In the genomic region with DNA sequence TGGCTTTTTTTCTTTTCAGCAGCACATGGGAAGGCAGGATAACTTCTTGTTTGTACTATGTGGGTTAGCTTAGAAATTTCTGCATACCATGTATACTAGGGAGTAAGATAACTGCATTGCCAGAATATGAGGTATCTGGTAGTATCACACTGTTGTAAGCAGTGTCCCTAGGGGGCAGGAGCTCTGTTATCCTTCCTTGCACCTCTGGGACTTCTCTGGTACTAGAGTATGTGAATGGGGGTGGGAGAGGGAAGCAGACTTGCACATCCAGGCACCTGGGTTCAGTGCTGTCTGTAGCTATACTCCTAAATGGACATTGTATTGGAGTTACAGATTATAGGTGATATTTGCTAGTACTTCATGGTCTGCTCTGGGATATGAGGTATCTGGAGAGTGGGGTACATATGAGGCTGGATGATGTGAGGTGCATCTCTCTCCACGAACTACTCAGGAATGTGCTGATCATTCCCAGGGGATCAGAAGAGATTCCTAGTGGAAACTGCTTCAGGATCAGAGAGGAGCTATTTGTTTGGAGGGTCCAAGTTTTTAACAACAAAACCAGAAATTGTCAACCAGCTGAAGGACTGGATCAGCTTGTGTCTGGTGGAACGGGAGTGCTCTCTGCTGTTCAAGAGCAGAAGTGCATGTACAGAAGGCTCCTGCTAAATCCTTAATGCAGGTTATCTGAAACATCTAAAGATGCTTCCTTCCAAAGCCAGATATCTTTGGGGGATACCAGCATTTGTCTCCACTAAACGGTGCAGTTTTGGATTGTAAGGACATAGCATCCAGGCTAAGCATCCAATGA, we compare ENCODE assay signal across 8 mouse cellular contexts.
DNase-seq lines count a peak whose midpoint lies in the region; ATAC-seq lines count a peak whose summit lies in the region.

No protein-coding gene starts in this region.

- 0 out of 2 replicates have a peak overlapping the region, but pooled peaks have one; percentile 16 for H3K27ac ChIP-seq in forebrain, embryonic 15.5 days (replicated peaks)
- H3K27ac ChIP-seq in neural tube, embryonic 12.5 days, result no peak overlapping the region

- H3K4me2 ChIP-seq in forebrain, embryonic 15.5 days (replicated peaks), result no peak overlapping the region
- H3K4me2 ChIP-seq in neural tube, embryonic 12.5 days (replicated peaks), result no peak overlapping the region

- no peak overlapping the region for H3K9ac ChIP-seq in forebrain, embryonic 15.5 days (replicated peaks)
- no peak overlapping the region for H3K9ac ChIP-seq in neural tube, embryonic 12.5 days

- no peaks in the 10 kb centered on the region for H3K9me3 ChIP-seq in forebrain, embryonic 15.5 days
- H3K9me3 ChIP-seq in neural tube, embryonic 12.5 days, result no peaks in the 10 kb centered on the region

- WGBS in forebrain, embryonic 15.5 days, result 22% methylated on average over 3 of the region's 3 CpGs
- WGBS in neural tube, embryonic 12.5 days, result 31% methylated on average over 3 of the region's 3 CpGs

- 0 out of 2 replicates have a peak, but pooled peaks cover 4% of the 10 kb centered on the region for H3K4me1 ChIP-seq in forebrain, embryonic 15.5 days
- no peaks in the 10 kb centered on the region for H3K4me1 ChIP-seq in neural tube, embryonic 12.5 days

- peak; percentile 28 for DNase-seq in 416B (ENCODE audit: low read depth)
- peak; percentile 12 for DNase-seq in R1 (ENCODE audit: low read depth, low spot score)
- DNase-seq in left cerebral cortex, adult 11 months (ENCODE audit: low spot score), result peak; percentile 48
- DNase-seq in gastrocnemius, postnatal 14 days, result no peak
- no peak for DNase-seq in gastrocnemius, postnatal 4 days (ENCODE audit: low spot score in 2 of 2)
- no peak for DNase-seq in urinary bladder, adult 2 months (ENCODE audit: low spot score)

- no peaks in the 10 kb centered on the region for H3K36me3 ChIP-seq in forebrain, embryonic 15.5 days
- no peaks in the 10 kb centered on the region for H3K36me3 ChIP-seq in neural tube, embryonic 12.5 days

- peak; percentile 60 for ATAC-seq in forebrain, embryonic 15.5 days (replicated peaks)
- ATAC-seq in neural tube, embryonic 12.5 days (ENCODE audit: low FRiP score, low read depth), result peak; percentile 58; the same call in 1 of the 2 replicates

- no peaks in the 10 kb centered on the region for H3K27me3 ChIP-seq in forebrain, embryonic 15.5 days
- no peaks in the 10 kb centered on the region for H3K27me3 ChIP-seq in neural tube, embryonic 12.5 days (replicated peaks)

- no peak overlapping the region for H3K4me3 ChIP-seq in forebrain, embryonic 15.5 days
- no peak overlapping the region for H3K4me3 ChIP-seq in neural tube, embryonic 12.5 days

- intact Hi-C loops in gastrocnemius, postnatal 14 days (cut with DNase I; ENCODE audit: low total_unique reads), result no loop called here

Comparison
In these comparisons a context has a peak if more than half of its experiments do, and no peak if none do; other contexts are left out.
1. DNase-seq: peak in 416B (single experiment), R1 (single experiment) and left cerebral cortex, adult 11 months (single experiment); none in gastrocnemius, postnatal 14 days (single experiment), gastrocnemius, postnatal 4 days (0 of 2) and urinary bladder, adult 2 months (single experiment).